Mouse (Mus musculus) telencephalon, adult 2 months (tissue): Measurements from ENCODE around the gene Rhox4a2.
"Not testable (repeated sequence)": the region's sequence is repeated elsewhere in the genome, so short reads cannot be mapped to it uniquely, and the experiment has no call there.

ENCODE experiments used
- DNase-seq: peaks from one replicate; pipeline ENCODE4 v3.0.0-alpha.2; 2011; ENCODE audit warnings: low read depth, low spot score

Rhox4a2 gene

DNA sequence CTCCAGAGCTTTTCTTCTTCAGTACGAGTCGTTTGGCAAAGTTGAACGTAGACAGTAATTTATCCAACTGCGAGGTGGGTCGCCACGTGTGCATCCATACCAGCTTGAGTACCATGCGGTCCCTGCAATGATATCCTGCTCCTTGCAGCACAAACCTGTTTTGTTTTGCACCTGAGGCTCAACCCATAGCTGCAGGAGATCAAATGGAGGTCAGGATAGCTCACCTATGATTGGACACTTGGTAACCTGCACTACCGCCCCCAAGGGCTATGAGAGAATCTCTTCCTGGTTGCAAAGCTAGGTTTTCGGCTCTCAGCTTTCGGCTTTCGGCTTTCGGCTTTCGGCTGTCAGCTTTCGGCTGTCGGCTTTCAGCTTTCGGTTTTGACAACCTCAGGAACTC, at the start of gene Rhox4a2:
Gene Rhox4a2, plus strand, starts transcription at position 301 of the 400 bp plus-strand sequence.
- DNase-seq, result not testable (repeated sequence)

DNA sequence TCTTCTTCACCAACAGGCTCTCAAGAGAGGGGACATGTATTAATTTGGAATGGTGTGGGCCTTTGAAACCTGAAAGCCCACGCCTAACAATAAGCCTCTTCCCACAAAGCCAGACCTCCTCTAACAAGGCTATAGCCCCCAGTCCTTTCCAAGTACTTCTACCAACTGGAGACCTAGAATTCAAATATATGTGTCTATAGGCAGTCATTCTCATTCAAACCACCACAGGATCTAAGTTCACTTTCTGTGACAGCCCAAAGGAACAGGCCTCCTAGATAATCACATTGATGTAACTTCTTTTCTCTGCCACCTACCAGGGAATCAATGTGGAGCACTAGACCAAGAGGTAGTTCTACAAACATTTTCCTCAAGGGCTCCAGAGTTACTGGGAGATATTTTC, 10.9 kb upstream of the Rhox4a2 start, which contains the start of gene Rhox3a2:
Gene Rhox3a2, plus strand, starts transcription at position 301 of the 400 bp plus-strand sequence.
- DNase-seq, result not testable (repeated sequence)

DNA sequence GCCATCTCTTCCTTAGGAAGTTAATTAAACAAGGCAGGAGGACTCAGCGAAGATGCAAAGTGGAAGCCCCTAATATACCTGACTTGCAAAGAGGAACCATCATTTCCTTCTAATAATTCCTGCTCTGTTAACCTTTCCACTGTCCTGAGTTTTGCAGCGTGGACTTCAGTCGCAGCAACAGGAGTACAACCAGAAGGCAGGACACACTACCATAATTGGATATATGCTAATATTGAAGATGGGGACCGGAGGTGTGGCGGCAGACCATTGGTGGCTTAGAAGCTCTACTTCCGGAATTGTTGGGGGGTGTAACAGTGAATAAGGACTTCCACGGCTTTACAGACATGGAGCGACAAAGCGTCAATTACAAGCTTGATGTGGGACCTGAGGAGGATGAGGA, 21.1 kb downstream of the Rhox4a2 start, which contains the start of gene Rhox2b:
Gene Rhox2b, plus strand, starts transcription at position 301 of the 400 bp plus-strand sequence.
- DNase-seq, result not testable (repeated sequence)

DNA sequence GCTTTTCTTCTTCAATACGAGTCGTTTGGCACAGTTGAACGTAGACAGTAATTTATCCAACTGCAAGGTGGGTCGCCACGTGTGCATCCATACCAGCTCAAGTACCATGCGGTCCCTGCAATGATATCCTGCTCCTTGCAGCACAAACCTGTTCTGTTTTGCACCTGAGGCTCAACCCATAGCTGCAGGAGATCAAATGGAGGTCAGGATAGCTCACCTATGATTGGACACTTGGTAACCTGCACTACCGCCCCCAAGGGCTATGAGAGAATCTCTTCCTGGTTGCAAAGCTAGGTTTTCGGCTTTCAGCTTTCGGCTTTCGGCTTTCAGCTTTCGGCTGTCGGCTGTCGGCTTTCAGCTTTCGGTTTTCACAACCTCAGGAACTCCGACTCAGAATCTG, 41.5 kb downstream of the Rhox4a2 start, which contains the start of gene Rhox4b:
Gene Rhox4b, plus strand, starts transcription at position 301 of the 400 bp plus-strand sequence.
- not testable (repeated sequence) for DNase-seq
